Mouse (Mus musculus): ENCODE measurements around the gene Gigyf1.
A peak's percentile ranks its signal among the peaks of the same experiment; 100 is the strongest.

The Gigyf1 gene

DNA sequence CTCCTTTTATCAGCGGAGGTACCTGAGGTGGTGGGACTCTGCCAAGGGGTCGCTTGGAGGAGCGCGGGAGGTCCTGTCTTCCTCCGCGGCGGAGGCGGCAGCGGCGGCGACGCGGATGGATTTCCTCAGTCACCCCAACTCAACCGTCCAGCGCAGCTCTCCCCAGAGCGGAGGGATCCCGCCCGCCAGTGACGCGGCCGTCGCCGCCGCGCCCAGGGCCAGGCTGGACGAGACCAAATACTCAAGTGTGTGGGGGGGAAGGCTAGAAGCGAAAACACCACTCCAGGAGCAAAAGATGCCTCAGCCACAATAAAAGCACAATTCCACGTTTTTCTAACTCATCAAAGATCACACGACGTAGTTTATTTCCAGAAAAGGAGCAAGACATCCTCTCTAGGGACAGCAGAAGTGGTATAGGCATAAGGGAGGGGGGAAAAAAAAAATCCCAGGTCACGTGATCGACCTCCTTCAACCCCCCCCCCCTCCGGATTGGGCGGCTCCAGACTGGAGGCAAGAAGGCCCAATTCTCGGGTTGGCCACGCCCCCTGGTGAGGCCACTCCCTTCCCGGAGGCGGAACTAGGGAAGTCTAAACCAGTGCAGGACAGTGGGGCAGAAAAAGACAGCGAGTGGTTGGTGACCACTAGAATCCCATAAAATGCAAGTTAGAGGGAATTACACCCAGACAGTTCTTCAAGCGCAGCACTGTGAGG, 14.9 kb downstream of the Gigyf1 start, which contains the start of the genes Epo and Gnb2:
Epo (minus strand) TSS at position 126 of the 711 bp plus-strand sequence.
Gnb2 (minus strand) TSS at position 394 of the 711 bp plus-strand sequence.
- peak; percentile 99 for DNase-seq (ENCODE audit: low spot score)

- DNase-seq (ENCODE audit: low spot score), result no peak
Observed at GRCm38 (mm10) chr5:137534762-137535161, 16.4 kb downstream of the Gigyf1 start.

DNA sequence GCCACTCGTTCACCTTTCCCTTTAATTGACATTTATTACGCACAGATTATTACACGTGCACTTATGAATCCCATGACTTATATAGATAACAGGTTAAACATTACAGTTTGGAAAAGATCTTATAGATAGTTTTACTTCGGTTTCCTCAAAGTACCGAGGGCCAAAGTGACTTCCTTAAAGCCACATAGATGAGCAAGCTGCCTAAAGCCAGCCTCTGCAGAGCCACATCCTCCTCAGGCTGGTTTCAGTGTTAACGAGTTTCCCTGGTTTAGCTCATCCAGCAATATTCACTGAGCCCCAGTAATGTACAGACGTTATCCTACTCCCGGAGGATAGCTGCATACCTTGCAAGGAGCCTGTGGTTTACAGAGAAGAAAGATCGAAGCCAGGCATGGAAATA, 17.0 kb downstream of the Gigyf1 start:
- no peak for DNase-seq (ENCODE audit: low spot score)

- no peak for DNase-seq (ENCODE audit: low spot score)
Observed at GRCm38 (mm10) chr5:137537461-137537860, 19.1 kb downstream of the Gigyf1 start.

- no peak for DNase-seq (ENCODE audit: low spot score)
Observed at GRCm38 (mm10) chr5:137539291-137539801, 21.0 kb downstream of the Gigyf1 start.

GRCm38 (mm10) chr5:137540991-137541390, 22.6 kb downstream of the Gigyf1 start:
- no peak for DNase-seq (ENCODE audit: low spot score)

DNA sequence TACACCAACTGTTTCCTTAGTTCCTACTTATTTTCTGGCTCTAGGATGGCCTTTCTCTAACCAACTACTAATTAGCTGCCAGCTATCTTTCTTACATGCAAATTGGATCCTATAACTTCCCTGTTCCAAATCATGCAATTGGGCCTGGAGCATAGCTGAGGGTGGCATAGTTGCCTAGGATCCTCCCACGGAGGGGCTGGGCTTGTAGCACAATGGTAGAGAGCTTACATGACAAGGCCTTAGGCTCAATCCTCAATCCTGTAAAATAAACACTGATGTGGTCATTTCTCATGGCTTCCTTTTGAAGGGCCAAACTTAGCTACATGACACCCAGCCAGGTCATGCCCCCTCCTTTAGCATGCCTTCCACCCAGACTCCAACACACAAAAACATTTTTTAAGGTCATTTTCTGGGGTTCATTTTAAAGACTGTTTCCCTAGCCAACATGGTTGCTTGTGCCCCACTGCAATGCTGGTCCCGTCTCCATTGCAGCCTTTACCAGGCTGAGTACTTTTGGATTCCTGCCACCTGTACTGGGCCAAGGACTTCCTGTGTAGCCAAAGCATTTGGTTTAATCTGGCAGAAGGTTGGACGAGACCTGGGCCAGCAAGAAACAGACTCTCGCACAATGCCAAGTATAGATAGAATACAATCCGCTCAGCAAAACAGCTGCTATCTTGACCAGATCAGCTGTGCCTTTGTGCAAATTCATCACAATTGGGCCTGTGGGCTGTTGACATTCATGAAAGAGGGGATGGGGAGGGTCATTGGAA, 23.6 kb downstream of the Gigyf1 start:
- no peak for DNase-seq (ENCODE audit: low spot score)

DNA sequence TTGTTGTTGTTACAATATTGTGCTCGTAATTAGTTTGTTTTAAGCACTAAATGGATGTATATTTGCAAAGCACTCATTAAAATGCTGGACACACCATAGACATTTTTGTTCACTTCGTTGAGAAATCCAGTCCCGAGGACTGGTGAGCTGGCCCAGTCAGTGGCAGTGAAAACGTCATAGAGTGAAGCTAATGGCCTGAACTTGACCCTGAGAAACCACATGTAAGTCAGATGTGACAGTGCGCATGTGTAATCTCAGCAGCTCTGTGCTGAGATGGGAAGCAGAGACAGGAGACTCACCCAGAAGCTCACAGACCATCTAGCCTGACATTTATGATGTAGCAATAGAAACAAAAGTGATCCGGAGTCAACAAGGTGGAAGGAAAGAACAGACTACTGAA, 26.6 kb downstream of the Gigyf1 start:
- no peak for DNase-seq (ENCODE audit: low spot score)

DNA sequence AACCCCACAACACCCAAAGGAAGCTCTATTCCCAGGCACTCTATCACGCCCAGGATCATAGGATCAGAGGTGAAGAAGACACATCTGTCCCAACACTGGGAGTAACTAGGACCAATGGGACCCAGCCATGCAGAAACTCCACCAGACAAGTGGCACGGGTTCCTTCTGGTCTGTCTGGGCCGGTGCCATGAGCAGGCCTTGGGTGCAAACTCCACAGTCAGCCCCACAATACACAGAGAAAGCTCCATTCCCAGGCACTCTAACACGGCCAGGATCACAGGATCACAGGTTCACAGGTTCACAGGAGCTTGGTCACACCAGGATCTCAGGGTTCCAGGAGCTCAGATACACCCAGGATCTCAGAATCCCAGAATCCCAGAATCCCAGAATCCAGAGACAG, 27.2 kb downstream of the Gigyf1 start:
- no peak for DNase-seq (ENCODE audit: low spot score)

DNA sequence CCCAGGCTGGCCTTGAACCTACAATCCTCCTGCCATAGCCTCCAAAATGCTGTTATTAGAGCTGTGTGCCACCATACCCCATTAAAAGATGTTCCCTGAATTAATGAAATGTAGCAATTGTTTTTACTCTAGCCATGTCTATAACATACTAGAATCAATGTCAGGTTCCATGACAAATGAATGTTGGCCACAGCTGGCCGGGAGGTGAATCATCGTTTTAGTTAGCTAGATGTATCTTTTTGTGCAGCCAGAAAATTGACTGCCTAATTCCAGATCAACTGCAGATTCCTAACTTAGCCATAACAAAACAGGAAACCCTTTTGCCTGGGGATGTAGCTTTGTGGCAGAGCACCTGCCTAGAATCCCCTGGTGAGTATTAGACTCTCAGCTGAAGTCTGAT, 31.5 kb downstream of the Gigyf1 start:
- DNase-seq (ENCODE audit: low spot score), result no peak

GRCm38 (mm10) chr5:137551119-137551518, 32.8 kb downstream of the Gigyf1 start:
- DNase-seq (ENCODE audit: low spot score), result no peak

DNA sequence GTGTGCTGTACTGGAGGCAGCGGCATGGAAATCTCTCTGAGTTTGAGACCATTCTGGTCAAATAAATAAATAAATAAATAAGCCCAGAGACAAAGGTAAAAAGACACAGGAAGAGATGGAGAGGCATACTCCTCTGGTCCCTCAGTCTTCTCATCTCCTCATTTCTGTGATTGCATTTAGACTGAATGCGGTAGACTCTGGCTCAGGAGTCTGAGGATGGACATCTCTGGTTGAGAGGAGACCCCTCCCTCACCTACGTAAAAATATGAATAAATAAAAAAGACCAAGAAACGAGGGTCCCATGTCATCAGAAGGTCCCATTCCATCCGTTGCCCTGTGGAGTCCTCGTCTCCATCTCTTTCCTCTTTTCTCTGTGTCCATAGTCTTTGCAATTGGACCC, 34.7 kb downstream of the Gigyf1 start:
- no peak for DNase-seq (ENCODE audit: low spot score)

GRCm38 (mm10) chr5:137553411-137553837, 35.1 kb downstream of the Gigyf1 start, which contains the start of gene Actl6b:
Gene Actl6b, plus strand, starts transcription at chr5:137553517.
- DNase-seq (ENCODE audit: low spot score), result peak; percentile 87

DNA sequence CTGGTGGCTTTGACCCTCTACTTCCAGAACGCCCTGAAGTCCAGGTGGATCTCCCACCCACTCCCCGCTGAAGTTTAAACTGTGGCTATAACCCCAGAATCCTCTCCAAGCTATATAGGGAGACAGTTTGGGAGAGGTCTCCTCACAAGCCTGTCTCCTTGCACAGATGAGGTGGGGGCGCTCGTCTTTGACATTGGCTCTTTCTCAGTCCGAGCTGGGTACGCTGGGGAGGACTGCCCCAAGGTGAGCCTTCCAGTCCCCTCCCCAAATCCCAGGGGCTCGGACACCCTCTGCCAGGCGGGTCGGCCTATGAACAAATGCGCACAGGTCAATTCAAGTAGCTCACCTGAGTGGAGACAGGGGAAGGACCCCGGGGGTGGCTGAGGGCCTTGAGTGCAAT, 35.5 kb downstream of the Gigyf1 start:
- no peak for DNase-seq (ENCODE audit: low spot score)

- no peak for DNase-seq (ENCODE audit: low spot score)
Observed at GRCm38 (mm10) chr5:137561556-137561955, 43.2 kb downstream of the Gigyf1 start.

DNA sequence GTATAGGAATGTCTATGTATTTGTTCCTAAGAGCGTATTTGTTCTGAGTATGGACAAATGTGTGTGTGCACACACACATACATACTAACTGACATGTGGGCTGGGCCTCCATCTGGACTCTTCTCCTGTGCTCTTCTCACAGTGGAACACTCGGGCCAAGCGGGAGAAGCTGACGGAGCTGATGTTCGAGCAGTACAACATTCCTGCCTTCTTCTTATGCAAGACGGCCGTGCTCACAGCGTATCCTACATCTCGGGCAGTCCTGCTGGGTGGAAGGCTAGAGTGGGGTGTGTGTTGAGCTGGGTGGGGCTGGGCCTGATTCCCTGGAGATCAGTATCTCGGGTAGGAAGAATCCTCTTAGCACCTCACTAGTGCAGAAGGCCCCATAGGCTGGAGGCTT, 44.6 kb downstream of the Gigyf1 start:
- DNase-seq (ENCODE audit: low spot score), result peak; percentile 41

GRCm38 (mm10) chr5:137565744-137566143, 47.4 kb downstream of the Gigyf1 start:
- no peak for DNase-seq (ENCODE audit: low spot score)

- no peak for DNase-seq (ENCODE audit: low spot score)
Observed at GRCm38 (mm10) chr5:137566416-137566815, 48.1 kb downstream of the Gigyf1 start.

DNA sequence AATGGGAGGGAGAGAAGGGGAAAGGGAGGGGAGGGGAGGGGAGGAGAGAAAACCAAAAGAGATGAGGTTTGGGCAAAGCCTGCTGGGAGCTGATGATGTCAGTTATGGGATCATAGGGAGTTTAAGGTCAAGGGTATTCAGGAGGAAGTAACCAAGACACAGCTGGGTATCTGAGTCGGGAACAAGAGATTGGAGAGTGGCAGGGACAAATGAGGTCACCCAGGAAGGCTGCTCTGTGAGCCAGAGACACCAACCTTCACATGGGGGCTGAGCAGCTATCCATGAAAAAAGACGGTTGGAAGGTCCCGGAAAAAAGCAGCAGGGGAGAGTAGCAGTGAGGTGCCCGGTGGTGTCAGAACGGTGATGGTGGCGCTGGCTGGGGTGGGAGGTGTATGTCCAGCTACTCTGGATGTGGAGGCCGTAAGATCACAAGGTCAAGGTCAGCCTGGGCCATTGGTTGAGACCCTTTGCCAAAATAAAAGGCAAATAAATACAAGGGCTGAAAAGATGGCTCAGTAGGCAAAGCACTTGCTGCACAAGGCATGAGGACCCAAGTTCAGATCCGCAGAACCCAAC, 50.0 kb downstream of the Gigyf1 start:
- no peak for DNase-seq (ENCODE audit: low spot score)

DNA sequence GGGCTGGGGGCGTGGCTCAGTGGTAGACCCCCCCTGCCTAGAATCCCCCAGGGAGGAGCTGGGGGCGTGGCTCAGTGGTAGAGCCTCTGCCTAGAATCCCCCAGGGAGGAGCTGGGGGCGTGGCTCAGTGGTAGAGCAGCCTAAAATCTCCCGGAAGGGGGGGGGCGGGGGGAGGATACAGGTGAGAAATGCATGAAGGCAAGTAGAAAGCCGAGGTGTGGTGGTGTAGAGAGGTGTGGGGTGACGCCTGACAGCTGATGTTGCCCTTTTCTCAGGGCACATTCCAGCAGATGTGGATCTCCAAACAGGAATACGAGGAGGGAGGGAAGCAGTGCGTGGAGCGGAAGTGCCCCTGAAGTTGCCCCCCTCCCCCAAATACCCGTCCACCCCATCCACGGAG, 50.7 kb downstream of the Gigyf1 start:
- DNase-seq (ENCODE audit: low spot score), result no peak

GRCm38 (mm10) chr5:137569665-137570064, 51.3 kb downstream of the Gigyf1 start, which contains the start of gene Tfr2:
Gene Tfr2, plus strand, starts transcription at chr5:137569840.
- no peak for DNase-seq (ENCODE audit: low spot score)

- no peak for DNase-seq (ENCODE audit: low spot score)
Observed at GRCm38 (mm10) chr5:137570181-137570580, 51.8 kb downstream of the Gigyf1 start.
